Mouse (Mus musculus): ENCODE results near the gene Myo1g.

- TF ChIP-seq POLR2A (IDR thresholded peaks at IDR 0.05; ENCODE audit: borderline replicate concordance, insufficient read depth, low read length) (no peak), CTCF (IDR thresholded peaks at IDR 0.05; ENCODE audit: borderline replicate concordance, insufficient read depth, low read depth, low read length) (no peak)
Observed at GRCm38 (mm10) chr11:6474381-6474780, 46.4 kb downstream of the Myo1g start.

All from cerebellum, adult 2 months (tissue).